Mouse (Mus musculus) Patski (cell line): ENCODE data around the gene Lin37. TPM values are rescaled to one million over a fixed set of nuclear protein-coding genes. Genes with fewer than 3 reads are reported as not detected.
A peak's percentile ranks its signal among the peaks of the same experiment; 100 is the strongest.

Experiments
- ATAC-seq: fragments of 100-300 bp; one replicate; pipeline ENCODE4 v1.8.0; 2021
- CTCF ChIA-PET: fragments of 350-600 bp; sonication (Branson Sonifier 250); formaldehyde crosslinking; loops from one replicate; lab custom pipeline; 2022; ENCODE audit warnings: inconsistent platforms; lab: Charles Lee
- POLR2A ChIA-PET: fragments of 350-600 bp; sonication (Branson Sonifier 250); formaldehyde crosslinking; loops from one replicate; lab custom pipeline; 2022; ENCODE audit warnings: antibody characterized with exemption, inconsistent platforms; lab: Charles Lee
- DNase-seq: peaks from one replicate; pipeline ENCODE4 v3.0.0-alpha.2; 2011; ENCODE audit warnings: low read depth, low spot score
- H3K27me3 ChIP-seq: fragments of 371-371 bp; one replicate; pipeline ENCODE4 v1.5.1; 2021
- CTCF ChIP-seq: fragments of 100-300 bp; IDR thresholded peaks from one replicate; pipeline ENCODE4 v1.5.1; 2021
- in situ Hi-C: fragments of 300-500 bp; cut with MboI; formaldehyde crosslinking; loops from 3 replicates; pipeline ENCODE4 v1.11.1; 2018; ENCODE audit warnings: low pct_unique_long_range_greater_than_20kb, mixed read lengths
- polyA plus RNA-seq: library from polyadenylated mRNA; unstranded; gene quantifications from one replicate; pipeline ENCODE4 v1.2.3, GENCODE M21; 2021

Lin37 gene
- polyA plus RNA-seq, 1 experiment from 2014 or later, result 36.4 TPM

- CTCF ChIA-PET, result interaction anchor here (1.2 kb wide), 2 partner anchors 17 to 18 kb away, joined by 3 to 4 read pairs; partner anchors contain the start of gene Upk1a
- H3K27me3 ChIP-seq, result no peaks in the 10 kb centered on the region
- ATAC-seq, result no peak
- TF ChIP-seq CTCF, result no peak
- in situ Hi-C loops, result no loop called here
- POLR2A ChIA-PET, result interaction anchor here (0.6 kb wide), 1 partner anchor 361 kb away, joined by 5 read pairs; the partner anchor contains the start of gene Usf2
- no peak for DNase-seq
Observed at GRCm38 (mm10) chr7:30596093-30596492, 36.5 kb upstream of the Lin37 start.

DNA sequence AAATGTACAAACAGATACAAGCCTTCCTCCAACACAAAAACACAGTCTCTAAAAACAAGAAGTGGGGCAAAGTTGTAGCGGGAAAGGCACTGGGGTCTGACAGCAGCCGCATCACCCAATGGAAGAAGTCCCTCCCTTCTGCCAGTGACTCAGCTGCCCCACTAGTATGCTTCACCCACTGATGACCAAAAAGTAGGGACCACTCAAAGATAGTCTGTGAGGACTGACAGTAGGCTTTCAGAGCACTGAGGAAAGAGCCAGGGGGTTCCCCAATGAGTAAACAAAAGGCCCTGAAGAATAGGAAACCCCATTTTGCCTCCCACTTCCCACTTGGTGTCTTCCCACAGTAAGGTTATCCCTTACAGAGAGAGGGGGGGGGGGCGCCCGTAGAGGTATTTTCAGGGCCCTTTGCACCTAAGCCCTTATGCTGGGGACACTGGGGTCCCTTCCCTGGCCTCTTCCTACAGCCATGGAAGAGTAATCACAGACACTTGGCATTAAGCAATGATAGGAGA is 34.9 kb upstream of the Lin37 start:
- in situ Hi-C loops, result no loop called here

GRCm38 (mm10) chr7:30593579-30594509 is 34.2 kb upstream of the Lin37 start:
- CTCF ChIA-PET, result interaction anchor here (2.3 to 6.9 kb wide), 2 partner anchors 11 to 20 kb away, joined by 14 to 65 read pairs; no protein-coding TSS in a partner anchor
- in situ Hi-C loops, result no loop called here
- no peaks in the 10 kb centered on the region for H3K27me3 ChIP-seq
- no peak for TF ChIP-seq CTCF
- no peak for ATAC-seq
- no peak for DNase-seq
- POLR2A ChIA-PET, result no interaction called here

More for the DNA sequence above, 34.9 kb upstream of the Lin37 start:
- POLR2A ChIA-PET, result no interaction called here
- H3K27me3 ChIP-seq, result no peaks in the 10 kb centered on the region
- no peak for TF ChIP-seq CTCF
- ATAC-seq, result no peak
- DNase-seq, result no peak
- CTCF ChIA-PET, result interaction anchor here (6.9 kb wide), 1 partner anchor 10 kb away, joined by 65 read pairs; no protein-coding TSS in a partner anchor

GRCm38 (mm10) chr7:30592772-30593423 is 33.3 kb upstream of the Lin37 start:
- DNase-seq (no peak), ATAC-seq (no peak)
- POLR2A ChIA-PET, result interaction anchor here (1.5 kb wide), 1 partner anchor 23 kb away, joined by 10 read pairs; no protein-coding TSS in a partner anchor
- in situ Hi-C loops, result no loop called here
- no peak for TF ChIP-seq CTCF
- CTCF ChIA-PET, result interaction anchor here (2.3 to 6.9 kb wide), 2 partner anchors 12 to 21 kb away, joined by 14 to 65 read pairs; no protein-coding TSS in a partner anchor
- H3K27me3 ChIP-seq, result no peaks in the 10 kb centered on the region

DNA sequence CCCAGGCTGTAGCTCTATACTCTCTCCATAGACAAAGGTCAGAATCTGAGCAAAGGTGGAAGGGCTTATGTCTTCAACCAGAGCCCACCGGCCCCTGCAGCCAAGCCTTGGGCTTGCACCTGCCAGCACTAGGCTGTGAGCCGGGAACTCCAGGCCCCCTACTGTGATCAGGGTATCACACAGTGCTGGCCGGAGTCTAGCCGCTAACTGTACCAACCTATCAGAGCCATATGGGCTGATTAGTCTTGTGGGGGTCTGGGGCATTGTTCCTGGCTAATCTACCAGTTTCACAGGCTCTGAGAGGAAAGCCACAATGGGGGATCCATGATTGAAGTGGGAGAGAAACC is 31.9 kb upstream of the Lin37 start:
- CTCF ChIA-PET, result interaction anchor here (2.3 to 6.9 kb wide), 3 partner anchors 13 to 23 kb away, joined by 14 to 65 read pairs (median 31); no protein-coding TSS in a partner anchor
- DNase-seq (no peak), ATAC-seq (no peak)
- in situ Hi-C loops, result no loop called here
- TF ChIP-seq CTCF, result no peak
- H3K27me3 ChIP-seq, result no peaks in the 10 kb centered on the region
- POLR2A ChIA-PET, result interaction anchor here (1.1 to 1.5 kb wide), 2 partner anchors 15 to 24 kb away, joined by 3 to 10 read pairs; no protein-coding TSS in a partner anchor

- no peaks in the 10 kb centered on the region for H3K27me3 ChIP-seq
- no peak for ATAC-seq
- CTCF ChIA-PET, result interaction anchor here (3.1 to 6.9 kb wide), 2 partner anchors 14 to 24 kb away, joined by 31 to 65 read pairs; no protein-coding TSS in a partner anchor
- in situ Hi-C loops, result no loop called here
- no peak for TF ChIP-seq CTCF
- POLR2A ChIA-PET, result interaction anchor here (0.6 to 2.9 kb wide), 4 partner anchors 10 to 25 kb away, joined by 3 to 10 read pairs (median 7); no protein-coding TSS in a partner anchor
- DNase-seq, result no peak
Observed at GRCm38 (mm10) chr7:30590927-30591604, 31.4 kb upstream of the Lin37 start.

GRCm38 (mm10) chr7:30589435-30590301 is 30.0 kb upstream of the Lin37 start:
- in situ Hi-C loops, result no loop called here
- TF ChIP-seq CTCF, result no peak
- ChIA-PET CTCF (interaction anchor here (1.0 to 6.9 kb wide), 7 partner anchors 9 to 34 kb away, joined by 3 to 65 read pairs (median 5); partner anchors contain the start of genes Gm49396, Psenen, U2af1l4 and Zbtb32), POLR2A (interaction anchor here (0.6 to 2.9 kb wide), 3 partner anchors 25 to 62 kb away, joined by 3 to 10 read pairs (median 5); partner anchors contain the start of gene Cox6b1)
- no peaks in the 10 kb centered on the region for H3K27me3 ChIP-seq
- DNase-seq, result peak; percentile 61
- peak; percentile 69 for ATAC-seq

DNA sequence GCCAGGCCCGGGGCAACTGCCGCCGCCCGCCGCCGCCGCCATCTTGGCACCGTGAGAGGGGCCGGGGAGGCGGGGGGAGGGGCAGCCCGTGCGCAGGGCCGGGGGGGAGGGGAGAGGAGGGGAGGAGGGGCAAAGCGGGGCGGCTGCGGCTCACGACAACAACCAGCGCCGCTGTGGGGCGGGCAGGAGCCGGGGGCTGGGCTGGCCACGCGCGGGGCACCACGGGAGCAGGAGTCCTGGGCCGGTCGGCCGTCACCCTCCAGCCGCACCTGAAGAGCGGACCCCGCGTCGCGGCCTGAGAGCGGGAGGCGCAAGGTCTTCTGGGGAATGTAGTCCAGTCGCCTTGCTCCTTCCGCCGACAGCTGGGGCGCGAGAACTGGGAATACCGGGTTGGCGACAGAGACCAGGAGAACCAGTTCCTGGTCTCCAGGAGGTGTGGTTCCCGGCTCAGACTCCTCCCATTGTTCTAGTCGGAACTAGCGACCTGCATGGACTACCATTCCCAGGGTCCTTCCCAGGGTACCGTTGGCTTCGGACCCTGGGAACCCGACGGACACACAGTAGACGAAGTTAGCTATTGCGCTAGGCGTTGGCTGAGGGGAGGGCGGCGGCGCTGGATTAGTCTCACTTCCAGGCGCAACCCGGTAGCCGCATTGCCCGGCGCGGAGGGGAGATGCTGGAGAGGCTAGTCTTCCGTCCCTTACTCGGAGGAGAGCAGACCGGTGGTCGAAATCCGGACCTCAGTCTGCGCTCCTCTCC is 29.2 kb upstream of the Lin37 start, which contains the start of gene Kmt2b:
Gene Kmt2b (minus strand): TSS at position 51 of the 759 bp plus-strand sequence.
- H3K27me3 ChIP-seq, result no peaks in the 10 kb centered on the region
- no peak for TF ChIP-seq CTCF
- ATAC-seq (peak; percentile 92), DNase-seq (peak; percentile 94)
- ChIA-PET POLR2A (interaction anchor here (0.8 to 2.9 kb wide), 5 partner anchors 13 to 37 kb away, joined by 3 to 10 read pairs (median 5); partner anchors contain the start of gene Cox6b1), CTCF (interaction anchor here (1.0 to 6.9 kb wide), 6 partner anchors 10 to 35 kb away, joined by 3 to 65 read pairs (median 7); partner anchors contain the start of genes Gm49396, Psenen, U2af1l4 and Zbtb32)
- in situ Hi-C loops, result no loop called here
